Mouse (Mus musculus) ES-E14 (cell line): ENCODE measurements around the gene Wdr18. TPM values are rescaled to one million over a fixed set of nuclear protein-coding genes. Genes with fewer than 3 reads are reported as not detected.

Experiments
- DNase-seq: peaks from one replicate; pipeline ENCODE4 v3.0.0-alpha.2; 2013; ENCODE audit warnings: low read depth, low spot score
- H3K27ac ChIP-seq: 2 replicates; pipeline ENCODE4 v1.5.1; 2012; ENCODE audit warnings: low read depth, mild to moderate bottlenecking, low read length, moderate library complexity, mixed read lengths; ENCODE audit not compliant: poor library complexity, insufficient read depth, severe bottlenecking
- H3K36me3 ChIP-seq: 2 replicates; pipeline ENCODE4 v1.6.1; 2012; ENCODE audit warnings: mild to moderate bottlenecking, low read length, moderate library complexity, mixed read lengths; ENCODE audit not compliant: control insufficient read depth, poor library complexity, insufficient read depth, severe bottlenecking
- H3K4me1 ChIP-seq, 2 experiments: fragments of 150-350 bp in 1 of 2; sonication (generic) in 1 of 2; 2 replicates each; pipeline ENCODE4 v1.6.1; 2012; ENCODE audit warnings: low read length in 2 of 2, mild to moderate bottlenecking in 1 of 2, mixed read lengths in 1 of 2; ENCODE audit not compliant: control insufficient read depth in 2 of 2, insufficient read depth in 2 of 2, poor library complexity in 1 of 2
- H3K4me3 ChIP-seq, 2 experiments: fragments of 150-350 bp in 1 of 2; sonication (generic) in 1 of 2; 2 replicates each; pipeline ENCODE4 v1.5.1; 2012; ENCODE audit warnings: low read length in 2 of 2, low read depth in 1 of 2, mild to moderate bottlenecking in 1 of 2, mixed read lengths in 1 of 2; ENCODE audit not compliant: insufficient read depth in 1 of 2, poor library complexity in 1 of 2, severe bottlenecking in 1 of 2
- H3K9ac ChIP-seq: 2 replicates; pipeline ENCODE4 v1.6.1; 2012; ENCODE audit warnings: low read depth, mild to moderate bottlenecking, low read length, mixed read lengths; ENCODE audit not compliant: poor library complexity, insufficient read depth, severe bottlenecking
- H3K9me3 ChIP-seq: fragments of 150-350 bp; sonication (generic); 2 replicates; pipeline ENCODE4 v1.6.1; 2012; ENCODE audit warnings: low read depth, mild to moderate bottlenecking, low read length; ENCODE audit not compliant: control insufficient read depth, insufficient read depth
- CHD2 ChIP-seq: IDR thresholded peaks from 2 replicates; pipeline ENCODE4 v1.6.1; 2014; ENCODE audit warnings: mild to moderate bottlenecking, low read depth, low read length, inconsistent platforms
- HCFC1 ChIP-seq: IDR thresholded peaks from 2 replicates; pipeline ENCODE4 v1.6.1; 2012; ENCODE audit warnings: low read length, inconsistent platforms, borderline replicate concordance; ENCODE audit not compliant: insufficient read depth
- MAFK ChIP-seq: IDR thresholded peaks from 2 replicates; pipeline ENCODE4 v1.6.1; 2014; ENCODE audit warnings: mild to moderate bottlenecking, low read depth, low read length, inconsistent platforms; ENCODE audit not compliant: insufficient read depth
- ZC3H11A ChIP-seq: IDR thresholded peaks from 2 replicates; pipeline ENCODE4 v1.6.1; 2012; ENCODE audit warnings: low read depth, mild to moderate bottlenecking, inconsistent platforms, low read length, borderline replicate concordance
- ZNF384 ChIP-seq: IDR thresholded peaks from 2 replicates; pipeline ENCODE4 v1.6.1; 2012; ENCODE audit warnings: low read depth, low read length, inconsistent platforms
- in situ Hi-C, 2 experiments: fragments of 600-800 bp; cut with MboI; formaldehyde crosslinking; loops; one replicate each; pipeline ENCODE4 v1.15.1; 2025; ENCODE audit warnings: low sequenced_read_pairs in 2 of 2, inconsistent platforms in 1 of 2; ENCODE audit not compliant: unreplicated experiment in 2 of 2
- total RNA-seq: library from RNA; depleted of rRNA; stranded (reverse); fragments of 300-350 nt; gene quantifications from 2 replicates; pipeline ENCODE4 v1.2.3, GENCODE M21; 2012

Gene Wdr18
- total RNA-seq, 1 experiment = 155 TPM

GRCm38 (mm10) chr10:80003374-80004232, 43.7 kb downstream of the Wdr18 start:
- Histone ChIP-seq H3K36me3 (peaks cover 4% of the 10 kb centered on the region; the same call in 1 of the 2 replicates), H3K4me1 (peaks cover 10 to 20% of the 10 kb centered on the region in 2 experiments), H3K4me3 (no peak overlapping the region), H3K27ac (no peak overlapping the region), H3K9ac (no peak overlapping the region), H3K9me3 (no peaks in the 10 kb centered on the region)
- in situ Hi-C loops = no loop called here
- DNase-seq = no peak
- TF ChIP-seq CHD2 = no peak
- TF ChIP-seq MAFK = no peak
- TF ChIP-seq HCFC1 = no peak
- no peak for TF ChIP-seq ZNF384
- TF ChIP-seq ZC3H11A = no peak

GRCm38 (mm10) chr10:80004233-80004705, 44.3 kb downstream of the Wdr18 start:
- DNase-seq = no peak
- no peak overlapping the region for H3K27ac ChIP-seq
- in situ Hi-C loops = no loop called here
- H3K9me3 ChIP-seq = no peaks in the 10 kb centered on the region
- H3K9ac ChIP-seq = no peak overlapping the region
- TF ChIP-seq MAFK (no peak), ZNF384 (no peak), HCFC1 (no peak), CHD2 (no peak), ZC3H11A (no peak)
- peaks cover 10 to 20% of the 10 kb centered on the region in 2 experiments for H3K4me1 ChIP-seq
- H3K36me3 ChIP-seq = peaks cover 6% of the 10 kb centered on the region; the same call in 1 of the 2 replicates
- no peak overlapping the region for H3K4me3 ChIP-seq

GRCm38 (mm10) chr10:80011740-80012139, 51.8 kb downstream of the Wdr18 start:
- H3K36me3 ChIP-seq = peaks cover 12% of the 10 kb centered on the region; the same call in 1 of the 2 replicates

GRCm38 (mm10) chr10:80013609-80014008, 53.7 kb downstream of the Wdr18 start:
- TF ChIP-seq CHD2 (no peak), MAFK (no peak), HCFC1 (no peak), ZC3H11A (no peak), ZNF384 (no peak)
- Histone ChIP-seq H3K4me1 (peaks cover 5 to 25% of the 10 kb centered on the region in 2 experiments; a peak in 3 of 4 replicates), H3K4me3 (peak overlapping the region; percentile 22 to 36; a peak in 3 of 4 replicates), H3K9me3 (no peaks in the 10 kb centered on the region), H3K36me3 (peaks cover 9% of the 10 kb centered on the region; the same call in 1 of the 2 replicates), H3K27ac (no peak overlapping the region), H3K9ac (peak overlapping the region; percentile 8; the same call in 1 of the 2 replicates)
- in situ Hi-C loops = no loop called here
- DNase-seq = no peak

More at GRCm38 (mm10) chr10:80011740-80012139, 51.8 kb downstream of the Wdr18 start:
- Histone ChIP-seq H3K4me3 (no peak overlapping the region), H3K27ac (no peak overlapping the region), H3K9me3 (no peaks in the 10 kb centered on the region), H3K9ac (no peak overlapping the region), H3K4me1 (peaks cover 5 to 18% of the 10 kb centered on the region in 2 experiments; a peak in 3 of 4 replicates)
- in situ Hi-C loops = no loop called here
- DNase-seq = no peak
- no peak for TF ChIP-seq CHD2
- TF ChIP-seq ZC3H11A = no peak
- no peak for TF ChIP-seq MAFK
- TF ChIP-seq ZNF384 = no peak
- TF ChIP-seq HCFC1 = no peak
